Mouse (Mus musculus) embryo, embryonic 10 days (tissue): ENCODE data around the gene Pdk2.
A peak's percentile ranks its signal among the peaks of the same experiment; 100 is the strongest.

ENCODE experiments used
- DNase-seq: peaks from one replicate; pipeline ENCODE4 v3.0.0-alpha.2; 2015; ENCODE audit warnings: low spot score

Pdk2 gene

GRCm38 (mm10) chr11:94987341-94987740, 53.8 kb downstream of the Pdk2 start:
- DNase-seq = no peak

DNA sequence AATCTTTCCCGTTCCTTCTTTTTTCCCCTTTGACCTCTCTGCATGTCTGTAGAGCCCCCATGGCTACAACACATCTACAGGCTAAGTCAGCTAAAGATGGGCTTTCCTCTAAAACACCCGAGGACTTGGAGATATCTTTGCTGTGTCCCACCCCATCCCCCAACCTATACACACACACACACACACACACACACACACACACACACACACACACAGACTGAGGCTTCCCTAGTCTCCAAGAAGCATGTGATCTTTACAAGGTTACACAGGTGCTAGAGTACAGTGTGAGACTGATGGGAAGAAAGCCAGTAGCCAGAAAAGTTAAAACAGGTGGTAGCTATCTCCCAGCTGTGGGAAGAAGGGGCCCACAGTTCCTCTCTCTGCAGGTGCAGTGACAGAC, 54.7 kb downstream of the Pdk2 start:
- DNase-seq = no peak

GRCm38 (mm10) chr11:94985822-94986221, 55.3 kb downstream of the Pdk2 start:
- DNase-seq = no peak

DNA sequence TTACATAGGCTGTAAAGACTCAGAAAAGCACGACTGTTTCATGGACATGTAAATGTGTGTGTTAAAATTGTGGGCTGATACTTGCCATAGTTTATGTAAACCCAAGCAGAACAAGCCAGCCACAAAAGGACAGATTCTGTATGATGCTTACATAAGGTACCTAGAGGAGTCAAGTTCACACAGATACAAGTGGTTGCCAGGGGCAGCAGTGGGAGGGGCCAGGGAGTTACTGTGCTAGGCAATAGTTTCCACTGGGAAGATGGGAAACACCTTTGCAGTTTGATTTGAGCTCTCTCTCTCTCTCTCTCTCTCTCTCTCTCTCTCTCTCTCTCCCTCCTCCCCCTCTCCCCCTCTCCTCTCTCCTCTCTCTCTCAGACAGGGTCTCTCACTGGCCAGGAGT, 56.0 kb downstream of the Pdk2 start:
- no peak for DNase-seq

- DNase-seq = no peak
These were observed 61.5 kb downstream of the Pdk2 start for GRCm38 (mm10) chr11:94979462-94980179.

- peak; percentile 97 for DNase-seq
These were observed 62.2 kb downstream of the Pdk2 start for GRCm38 (mm10) chr11:94978947-94979346.

DNA sequence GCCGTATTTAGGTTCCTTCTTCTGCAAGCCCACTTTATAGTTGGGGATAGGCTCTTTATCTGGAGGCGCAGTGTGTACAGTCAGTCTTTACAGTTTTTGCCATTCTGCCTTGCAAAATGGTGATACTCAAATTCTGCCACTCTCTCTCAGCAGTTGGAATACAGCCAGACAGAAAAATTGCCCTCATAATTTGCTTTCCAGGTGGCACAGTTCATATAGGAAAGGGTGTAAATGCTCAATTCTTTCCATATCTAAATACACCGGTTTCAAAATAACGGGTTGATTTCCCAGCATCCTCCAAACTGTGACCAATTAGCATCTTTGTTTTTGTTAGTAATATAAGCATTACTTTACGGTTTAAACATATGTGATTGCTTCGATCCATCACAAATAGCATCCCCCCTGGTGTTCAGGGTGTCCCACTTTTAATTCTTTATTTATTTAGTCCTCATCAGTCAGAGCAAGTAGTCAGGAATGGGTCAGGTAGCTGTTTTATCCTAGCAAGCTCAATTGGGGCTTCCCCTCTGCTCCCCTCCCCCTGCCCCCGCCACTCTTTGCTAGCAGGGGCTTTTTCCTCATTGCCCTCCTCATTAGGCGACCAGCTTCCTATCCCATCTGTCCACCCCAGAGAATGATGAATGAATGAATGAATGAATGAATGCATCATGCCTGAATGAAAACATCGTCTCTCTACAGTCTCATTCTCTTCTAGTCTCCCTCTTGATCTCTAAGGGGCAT, 62.8 kb downstream of the Pdk2 start:
- DNase-seq = no peak
